13 mouse cellular contexts compared by ENCODE assay signal in genomic region chr16:93817371-93817770, GRCm38 (mm10). TPM values are rescaled to one million over a fixed set of nuclear protein-coding genes. Genes with fewer than 3 reads are reported as not detected.
A peak's percentile ranks its signal among the peaks of the same experiment; 100 is the strongest.
DNase-seq lines count a peak whose midpoint lies in the region; ATAC-seq and TF ChIP-seq lines count a peak whose summit lies in the region.
"Had no signal": no experiment of that assay in that cellular context is flagged by ENCODE, and none has a peak within 500 bp of the region (broad histone marks: within the 10 kb centered on the region; RNA-seq: fewer than 3 reads in every experiment).

No protein-coding gene starts in this region.

- H3K27ac ChIP-seq in intestine, embryonic 16.5 days (ENCODE audit: low read length): peak overlapping the region; percentile 64; the same call in 1 of the 2 replicates
- H3K27ac ChIP-seq in intestine, embryonic 15.5 days: no peak overlapping the region
- H3K27ac ChIP-seq in ES-Bruce4 (ENCODE audit: insufficient read depth, low read length): peak overlapping the region; percentile 99
- peak overlapping the region; percentile 95 for H3K27ac ChIP-seq in liver, postnatal 0 days (ENCODE audit: low read depth)
- H3K27ac ChIP-seq: forebrain, embryonic 15.5 days; limb, embryonic 15.5 days; midbrain, embryonic 13.5 days had no signal

- no peak for TF ChIP-seq EP300 in ES-Bruce4 (IDR thresholded peaks at IDR 0.05; ENCODE audit: insufficient read depth, low read depth, low read length)
- no peak for TF ChIP-seq EP300 in liver, postnatal 0 days (IDR thresholded peaks at IDR 0.05; ENCODE audit: low read depth)

- H3K9ac ChIP-seq in intestine, embryonic 16.5 days (ENCODE audit: low read depth, low read length): no peak overlapping the region
- no peak overlapping the region for H3K9ac ChIP-seq in intestine, embryonic 15.5 days
- H3K9ac ChIP-seq in ES-Bruce4 (ENCODE audit: low read depth, poor library complexity, severe bottlenecking): peak overlapping the region; percentile 53; the same call in 1 of the 2 replicates
- no peak overlapping the region for H3K9ac ChIP-seq in liver, postnatal 0 days (replicated peaks)
- H3K9ac ChIP-seq: forebrain, embryonic 15.5 days; limb, embryonic 15.5 days; midbrain, embryonic 13.5 days had no signal

- peak; percentile 68 for DNase-seq in R1 (ENCODE audit: low read depth, low spot score)
- DNase-seq in liver, postnatal 0 days: no peak
- no peak for DNase-seq in cerebellum, postnatal 14 days
- DNase-seq: adrenal gland, adult 8-10 months; cerebellum, adult 8-10 months; lung, postnatal 14 days had no signal

- ATAC-seq in intestine, embryonic 16.5 days: no peak
- no peak for ATAC-seq in intestine, embryonic 15.5 days
- no peak for ATAC-seq in liver, postnatal 0 days
- ATAC-seq in activated CD4-positive, CD25-positive, alpha-beta regulatory T cell, adult 4 months: no peak
- ATAC-seq: forebrain, embryonic 15.5 days; midbrain, embryonic 13.5 days had no signal

- peaks cover 20% of the 10 kb centered on the region for H3K4me1 ChIP-seq in intestine, embryonic 16.5 days (ENCODE audit: control insufficient read depth, insufficient read depth, low read length)
- H3K4me1 ChIP-seq in intestine, embryonic 15.5 days (replicated peaks): peaks cover 17% of the 10 kb centered on the region; the same call in 1 of the 2 replicates
- H3K4me1 ChIP-seq in ES-Bruce4 (ENCODE audit: control insufficient read depth, insufficient read depth, low read length): peaks cover 3% of the 10 kb centered on the region
- peaks cover 33% of the 10 kb centered on the region for H3K4me1 ChIP-seq in liver, postnatal 0 days (ENCODE audit: insufficient read depth)
- H3K4me1 ChIP-seq: midbrain, embryonic 13.5 days had no signal

- no peak overlapping the region for H3K4me2 ChIP-seq in intestine, embryonic 16.5 days (ENCODE audit: low read depth, low read length)
- H3K4me2 ChIP-seq in intestine, embryonic 15.5 days (replicated peaks): no peak overlapping the region
- H3K4me2 ChIP-seq in liver, postnatal 0 days (ENCODE audit: low read depth, low read length): no peak overlapping the region
- H3K4me2 ChIP-seq: forebrain, embryonic 15.5 days; limb, embryonic 15.5 days; midbrain, embryonic 13.5 days had no signal

- no peak for TF ChIP-seq CTCF in ES-Bruce4 (IDR thresholded peaks at IDR 0.05; ENCODE audit: low read depth, low read length)
- TF ChIP-seq CTCF in liver, postnatal 0 days (IDR thresholded peaks at IDR 0.05; ENCODE audit: low read depth): no peak

- peaks cover 2% of the 10 kb centered on the region; the same call in 1 of the 2 replicates for H3K36me3 ChIP-seq in intestine, embryonic 16.5 days (ENCODE audit: control insufficient read depth, insufficient read depth, low read length)
- no peaks in the 10 kb centered on the region for H3K36me3 ChIP-seq in intestine, embryonic 15.5 days
- no peaks in the 10 kb centered on the region for H3K36me3 ChIP-seq in ES-Bruce4 (ENCODE audit: control insufficient read depth, insufficient read depth, low read length, poor library complexity, severe bottlenecking)
- H3K36me3 ChIP-seq in liver, postnatal 0 days (replicated peaks; ENCODE audit: insufficient read depth, low read length): peaks cover 3% of the 10 kb centered on the region

- WGBS in intestine, embryonic 16.5 days: 65% methylated on average over 5 of the region's 5 CpGs
- 57% methylated on average over 5 of the region's 5 CpGs for WGBS in intestine, embryonic 15.5 days
- 67% methylated on average over 5 of the region's 5 CpGs for WGBS in liver, postnatal 0 days (ENCODE audit: insufficient replicate concordance)

- no peaks in the 10 kb centered on the region for H3K27me3 ChIP-seq in intestine, embryonic 16.5 days (replicated peaks; ENCODE audit: control insufficient read depth, insufficient read depth, low read length)
- H3K27me3 ChIP-seq in intestine, embryonic 15.5 days (replicated peaks): no peaks in the 10 kb centered on the region
- H3K27me3 ChIP-seq in ES-Bruce4 (ENCODE audit: control insufficient read depth, insufficient read depth, low read length, poor library complexity, severe bottlenecking): no peaks in the 10 kb centered on the region
- H3K27me3 ChIP-seq in liver, postnatal 0 days (ENCODE audit: insufficient read depth, low read length): no peaks in the 10 kb centered on the region
- H3K27me3 ChIP-seq: forebrain, embryonic 15.5 days; limb, embryonic 15.5 days; midbrain, embryonic 13.5 days had no signal

- 0 out of 2 replicates have a peak, but pooled peaks cover 3% of the 10 kb centered on the region for H3K9me3 ChIP-seq in intestine, embryonic 16.5 days (ENCODE audit: control insufficient read depth, low read length)
- H3K9me3 ChIP-seq in intestine, embryonic 15.5 days: no peaks in the 10 kb centered on the region
- H3K9me3 ChIP-seq in ES-Bruce4 (replicated peaks; ENCODE audit: control insufficient read depth, insufficient read depth, low read length, poor library complexity, severe bottlenecking): no peaks in the 10 kb centered on the region
- H3K9me3 ChIP-seq in liver, postnatal 0 days (ENCODE audit: low read length): no peaks in the 10 kb centered on the region
- H3K9me3 ChIP-seq: forebrain, embryonic 15.5 days; limb, embryonic 15.5 days had no signal

- no peak for TF ChIP-seq POLR2A in ES-Bruce4 (IDR thresholded peaks at IDR 0.05; ENCODE audit: insufficient read depth, low read length)

- H3K4me3 ChIP-seq in intestine, embryonic 16.5 days (ENCODE audit: low read length): no peak overlapping the region
- no peak overlapping the region for H3K4me3 ChIP-seq in intestine, embryonic 15.5 days (replicated peaks)
- no peak overlapping the region for H3K4me3 ChIP-seq in ES-Bruce4 (ENCODE audit: low read depth, low read length)
- no peak overlapping the region for H3K4me3 ChIP-seq in liver, postnatal 0 days (ENCODE audit: low read depth, low read length)
- H3K4me3 ChIP-seq: forebrain, embryonic 15.5 days; limb, embryonic 15.5 days; midbrain, embryonic 13.5 days had no signal

RNA-seq across cellular contexts. Expression of gene Morc3, which starts 14.6 kb away (rescaled TPM):
- 26.9 and 33.3 TPM in 2 replicates for polyA plus RNA-seq in intestine, embryonic 16.5 days (2015; fragmentation: Nextera tagmentation; extraction: Ambion mirVana)
- polyA plus RNA-seq in intestine, embryonic 15.5 days (2015; fragmentation: Nextera tagmentation; extraction: Ambion mirVana): 27.5 and 40.6 TPM in 2 replicates
- 152 TPM in 2 replicates for polyA plus RNA-seq in ES-Bruce4 (2011; ENCODE audit: insufficient read depth, insufficient read length, low read depth, missing spikeins)
- 11.7 and 12.3 TPM in 2 replicates for polyA plus RNA-seq in liver, postnatal 0 days (2015; fragmentation: Nextera tagmentation; extraction: Ambion mirVana)
- 10 to 100 TPM; 71.8 to 98.2 TPM for polyA plus RNA-seq in activated CD4-positive, CD25-positive, alpha-beta regulatory T cell, adult 4 months (2017; shearing (Covaris generic))
